Mouse (Mus musculus): ENCODE measurements at regions not wholly inside any gene's neighbourhood (a gene's known extent, or its start where the extent isn't known, plus 50 kb on each side); places are given as distances from the start of the nearest gene placed in this dataset.
A peak's percentile ranks its signal among the peaks of the same experiment; 100 is the strongest.

DNA sequence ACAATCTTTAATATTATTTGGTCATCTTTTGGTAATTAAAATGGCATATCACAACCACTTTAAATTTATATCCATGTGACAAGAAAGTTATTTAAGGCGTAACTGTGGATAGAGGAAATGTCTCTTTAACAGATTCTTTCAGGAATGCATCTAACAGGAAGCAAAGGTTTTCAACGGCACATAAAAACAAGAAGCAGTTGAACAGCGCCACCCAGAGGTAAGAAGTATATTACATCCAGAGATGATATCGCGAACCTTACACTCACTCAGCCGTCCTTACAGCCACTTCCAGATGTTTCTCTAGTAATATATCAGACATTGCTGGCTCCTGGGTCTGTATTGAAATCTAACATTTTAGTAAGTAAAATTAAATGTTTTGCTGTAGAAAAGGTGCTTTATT, 70.5 kb upstream of the Hnrnpa3 start:
- TF ChIP-seq CTCF (IDR thresholded peaks at IDR 0.05; ENCODE audit: low read depth, low read length) (peak; percentile 45; the same call in 1 of the 2 replicates), GATA1 (IDR thresholded peaks at IDR 0.05; ENCODE audit: borderline replicate concordance, low read length) (no peak)

Measured in G1E (cell line).